Mouse (Mus musculus) retina, embryonic 14.5 days (tissue): ENCODE measurements around the gene Cenpp.

Experiments
- DNase-seq: peaks from one replicate; pipeline ENCODE4 v3.0.0-alpha.2; 2015; ENCODE audit warnings: low spot score

Gene Cenpp

DNA sequence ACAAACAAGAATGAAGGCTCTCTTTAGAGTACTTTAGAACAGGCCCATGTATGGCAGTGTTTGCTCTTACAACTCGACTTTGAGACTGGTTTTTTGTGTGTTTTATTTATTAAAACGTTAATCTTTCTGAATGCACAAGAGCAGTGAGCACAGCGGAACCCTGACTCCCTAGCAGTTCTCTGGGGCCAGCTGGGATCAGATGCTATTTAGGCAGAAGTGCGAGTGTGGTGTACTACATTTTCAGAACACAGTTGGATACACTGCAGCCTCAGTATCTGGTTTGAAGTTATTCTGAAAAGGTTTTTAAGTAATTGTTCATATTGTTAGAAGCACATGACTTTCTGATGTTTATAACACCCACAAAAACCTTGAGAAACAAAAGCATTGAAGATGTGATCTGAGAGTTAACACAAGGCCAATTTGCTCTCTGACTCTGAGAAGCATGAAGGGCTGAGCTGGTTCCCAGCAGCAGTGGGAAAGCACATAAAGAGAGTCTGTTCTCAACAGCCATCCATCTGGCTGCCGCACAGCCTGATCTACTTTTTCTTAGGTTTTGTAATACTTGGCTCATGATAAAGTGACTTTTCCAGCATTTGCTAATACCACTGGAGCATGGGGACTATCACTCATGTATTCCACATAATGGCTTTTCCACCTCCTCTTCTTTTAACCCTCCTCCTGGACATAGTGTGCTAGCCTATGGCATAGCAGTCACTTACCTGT lies 191.7 kb downstream of the Cenpp start:
- no peak for DNase-seq

DNA sequence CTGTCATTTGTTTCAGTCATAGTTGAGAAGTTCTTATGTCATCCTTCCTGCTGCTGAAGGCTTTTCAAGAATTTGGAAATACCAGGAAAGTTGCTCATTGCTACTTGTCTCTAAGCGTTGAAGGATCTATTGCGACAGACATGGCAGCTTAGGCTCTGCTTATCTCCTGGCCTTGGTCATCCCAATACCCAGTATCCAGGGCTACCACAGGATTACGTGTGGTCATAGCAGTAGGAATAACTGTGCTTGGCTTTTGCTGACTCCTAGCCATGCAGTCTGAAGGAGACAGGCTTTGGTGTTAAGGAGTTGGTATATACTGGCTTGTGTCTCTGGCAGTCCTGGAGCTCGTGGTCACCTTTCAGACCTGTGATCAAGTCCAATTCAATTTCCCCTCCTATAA lies 192.3 kb downstream of the Cenpp start:
- no peak for DNase-seq

DNA sequence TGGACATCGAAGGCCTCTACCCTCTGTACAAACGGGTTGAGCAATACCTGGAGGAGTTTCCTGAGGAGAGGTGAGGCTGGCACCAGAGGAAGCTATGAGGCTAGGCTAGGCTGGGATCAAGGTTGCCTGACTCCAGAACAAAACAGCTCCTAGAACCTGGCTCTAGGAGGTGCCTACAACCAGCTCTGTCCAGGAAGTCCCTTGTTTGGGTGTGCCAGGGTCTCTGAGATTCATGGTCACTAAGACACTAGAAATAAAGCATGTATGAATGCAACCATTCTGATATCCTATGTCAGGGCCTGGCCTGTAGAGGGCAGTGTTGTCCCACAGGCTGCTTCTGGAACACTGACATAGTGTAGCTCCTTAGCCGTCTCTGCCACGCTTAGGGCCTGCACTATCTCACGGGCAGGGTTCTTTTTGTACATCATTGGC lies 203.3 kb downstream of the Cenpp start:
- peak; percentile 89 for DNase-seq

DNA sequence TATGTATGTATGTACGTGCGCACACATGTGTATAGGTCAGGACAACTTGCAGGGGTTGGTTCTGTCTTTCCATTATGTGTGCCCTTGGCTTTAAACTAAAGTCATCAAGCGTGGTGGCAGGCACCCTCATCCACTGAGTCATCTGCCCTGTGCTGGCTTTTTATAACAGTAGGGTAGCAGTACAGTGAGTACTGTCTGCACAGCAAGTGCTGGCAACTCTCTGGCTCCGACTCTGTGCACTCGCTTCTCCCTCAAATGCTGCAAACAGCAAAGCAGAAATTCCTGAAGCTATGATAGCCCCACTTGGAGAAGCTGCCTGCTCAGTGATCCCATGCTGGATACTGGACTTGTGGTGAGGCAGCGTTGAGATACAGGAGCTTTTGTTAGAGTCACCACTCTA lies 208.1 kb downstream of the Cenpp start:
- no peak for DNase-seq

DNA sequence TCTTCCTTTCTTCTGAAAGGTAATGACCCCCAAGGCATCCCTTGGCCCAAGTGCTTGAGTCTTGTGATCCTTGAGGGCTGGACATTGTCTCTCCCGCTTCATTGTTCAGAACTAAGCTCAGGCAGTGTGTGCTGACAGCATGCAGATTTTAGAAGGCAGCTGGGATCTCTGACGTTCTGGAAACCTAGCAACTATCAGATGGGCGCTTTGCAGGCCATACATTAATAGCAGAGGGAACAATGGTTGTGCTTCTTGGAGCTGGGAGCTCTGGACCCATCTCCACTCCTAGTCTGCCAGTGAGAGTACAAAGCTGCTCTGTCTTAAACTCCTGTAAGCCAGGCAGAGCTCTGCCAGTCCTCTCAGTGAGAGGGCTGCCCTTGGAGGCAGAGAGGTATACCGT lies 216.4 kb downstream of the Cenpp start:
- no peak for DNase-seq

DNA sequence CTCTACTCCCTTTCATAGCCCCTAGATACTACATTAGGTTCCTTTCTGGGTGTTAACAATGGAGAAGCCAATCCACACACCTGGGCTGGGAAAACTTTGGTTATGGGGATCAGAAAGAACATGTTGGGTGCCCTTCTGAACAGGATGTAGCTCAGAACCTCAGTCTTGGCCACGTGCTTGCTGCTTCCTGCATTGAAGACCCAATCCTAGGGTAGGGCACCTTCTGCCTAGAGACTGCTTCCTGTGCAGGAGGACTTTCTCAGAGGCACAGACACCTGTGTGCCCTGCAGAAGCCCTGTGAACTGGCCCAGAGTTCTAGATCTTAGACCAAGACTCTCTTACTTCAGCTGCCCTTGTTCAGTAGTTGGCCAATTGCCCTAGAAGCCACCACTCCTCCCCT lies 216.8 kb downstream of the Cenpp start:
- no peak for DNase-seq

DNA sequence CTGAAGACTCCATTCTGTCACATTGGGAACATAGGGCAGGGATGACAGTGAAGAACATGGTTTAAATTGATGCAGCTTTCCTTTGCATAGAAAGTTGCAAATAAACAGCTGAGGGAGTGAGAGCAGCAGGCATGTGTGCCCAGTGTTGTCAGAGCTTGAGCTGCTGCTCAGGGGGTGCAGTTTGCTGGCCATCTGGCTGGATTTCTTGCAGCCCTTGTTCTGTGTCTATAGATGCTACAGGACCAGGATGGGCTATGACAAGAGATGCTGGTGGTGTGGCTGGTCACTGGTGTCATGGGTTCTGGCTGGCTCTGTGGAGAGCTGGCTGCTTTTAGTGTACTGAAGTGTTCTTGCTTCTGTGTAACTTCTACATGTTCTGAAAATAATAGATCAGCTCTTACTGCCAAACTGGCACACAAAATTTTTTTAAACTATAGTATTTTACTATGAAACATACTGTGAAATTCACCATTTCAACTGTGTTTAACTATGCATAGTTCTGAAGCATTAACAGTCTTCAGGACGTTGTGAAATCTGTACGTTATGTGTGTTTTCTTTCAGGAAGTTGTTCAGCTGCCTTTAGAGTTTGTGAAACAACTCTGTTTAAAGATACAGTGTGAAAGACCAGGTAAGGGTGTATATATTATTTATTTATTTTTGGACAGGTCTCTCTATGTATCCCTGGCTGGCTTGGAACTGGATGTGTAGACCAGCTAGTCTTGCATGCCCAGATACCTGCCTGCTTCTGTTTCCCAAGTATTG lies 219.1 kb downstream of the Cenpp start:
- no peak for DNase-seq

DNA sequence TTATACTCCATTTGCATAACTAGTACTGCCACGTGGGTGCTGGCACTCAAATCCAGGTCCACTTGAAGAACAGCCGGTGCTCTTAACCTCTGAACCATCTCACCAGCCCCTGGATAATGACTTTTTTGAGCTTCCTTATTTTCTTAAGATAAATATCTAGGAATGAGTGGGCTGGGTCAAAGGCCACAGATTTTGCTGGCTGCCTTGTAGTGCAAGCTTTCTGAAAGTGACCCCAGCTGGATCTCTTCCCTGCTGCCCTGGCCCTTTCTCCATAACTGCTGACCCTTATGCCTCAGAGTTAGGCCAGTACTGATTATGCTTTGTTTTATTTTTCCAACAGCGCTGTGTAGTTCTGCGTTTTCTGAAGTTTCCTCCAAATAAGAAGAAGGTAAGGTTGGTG lies 222.1 kb downstream of the Cenpp start:
- DNase-seq, result no peak

DNA sequence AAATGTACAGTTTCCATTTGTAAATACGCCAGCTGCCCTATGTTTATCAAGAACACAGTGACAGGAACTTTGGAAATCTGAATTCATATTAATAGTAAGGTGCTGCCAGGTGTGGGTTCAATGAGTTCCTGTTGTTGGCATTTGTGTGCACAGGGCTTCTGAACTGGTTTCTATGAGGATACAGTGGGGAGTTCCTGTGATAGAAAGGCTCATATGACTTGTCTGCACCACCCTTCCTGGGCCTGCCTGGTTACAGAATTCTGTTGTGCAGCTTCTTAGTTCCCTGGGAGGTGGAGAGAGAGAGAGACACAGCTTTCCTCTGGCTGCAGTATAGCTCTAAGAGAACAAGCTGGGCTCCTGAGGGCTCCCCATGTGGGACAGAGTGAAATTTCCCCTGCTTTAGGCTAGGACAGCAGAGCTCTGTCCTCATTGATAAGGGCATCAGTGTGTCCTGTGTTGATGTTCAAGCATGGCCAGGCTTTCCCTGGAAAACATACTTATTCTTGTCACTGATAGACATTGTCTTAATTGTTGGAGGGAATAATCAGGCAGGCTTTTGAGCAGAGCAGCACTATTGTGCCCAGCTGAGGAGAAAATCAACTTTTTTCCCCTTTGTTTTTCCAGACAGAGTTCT lies 224.4 kb downstream of the Cenpp start:
- no peak for DNase-seq

DNA sequence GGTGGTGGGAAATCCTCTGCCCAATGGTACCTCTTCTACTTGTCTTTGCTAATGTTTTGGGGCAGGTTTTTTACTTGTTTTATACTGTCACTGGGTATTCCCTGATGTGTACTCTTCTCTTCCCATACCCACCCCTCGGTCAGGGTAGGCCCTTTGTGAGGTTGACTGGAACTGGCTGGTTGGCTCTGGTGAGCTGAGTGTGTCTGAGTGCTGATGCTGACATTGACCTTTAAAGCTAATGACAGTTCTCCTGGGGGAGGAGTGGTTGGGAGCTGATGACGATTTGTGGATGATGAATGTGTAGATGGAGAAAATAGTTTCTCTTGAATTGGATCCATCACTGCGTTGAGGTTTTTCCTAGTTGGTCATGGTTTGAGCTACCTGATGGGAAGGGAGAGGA lies 225.8 kb downstream of the Cenpp start:
- no peak for DNase-seq

DNA sequence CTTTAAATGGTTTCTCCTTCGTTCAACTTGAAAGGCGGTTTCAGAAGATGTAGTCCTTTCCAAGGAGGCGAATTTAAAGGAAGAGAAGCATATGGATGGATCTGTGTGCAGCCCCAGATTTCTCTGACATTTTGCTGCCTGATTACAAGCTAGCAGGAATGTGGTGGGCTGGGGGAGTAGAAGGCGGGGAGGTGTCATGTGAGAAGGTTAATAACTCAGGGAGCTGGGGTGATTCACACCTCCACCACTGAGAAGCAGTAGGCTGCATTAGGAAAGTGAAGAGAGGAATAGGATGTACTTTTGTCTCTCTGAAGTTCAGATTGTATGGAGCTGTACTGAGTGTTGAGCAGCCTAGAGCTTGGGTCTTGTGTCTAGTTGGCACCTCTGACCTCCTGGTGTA lies 230.6 kb downstream of the Cenpp start:
- no peak for DNase-seq

DNA sequence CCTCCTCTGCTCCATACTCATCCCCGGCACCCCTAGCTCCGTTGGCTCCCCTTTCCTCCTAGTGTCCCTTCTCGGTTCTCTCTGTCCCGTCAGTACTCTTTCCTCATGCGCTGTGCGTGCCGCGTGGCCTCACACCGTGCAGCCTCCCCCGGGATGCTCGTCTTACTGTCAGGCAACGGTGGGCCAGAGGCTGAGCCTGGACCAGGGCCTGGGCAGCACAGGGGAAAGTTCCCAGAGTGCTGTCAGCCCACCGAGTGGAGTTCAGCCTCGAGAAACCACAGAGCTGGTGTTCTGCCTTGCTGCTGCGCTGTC lies 231.0 kb downstream of the Cenpp start:
- no peak for DNase-seq

DNA sequence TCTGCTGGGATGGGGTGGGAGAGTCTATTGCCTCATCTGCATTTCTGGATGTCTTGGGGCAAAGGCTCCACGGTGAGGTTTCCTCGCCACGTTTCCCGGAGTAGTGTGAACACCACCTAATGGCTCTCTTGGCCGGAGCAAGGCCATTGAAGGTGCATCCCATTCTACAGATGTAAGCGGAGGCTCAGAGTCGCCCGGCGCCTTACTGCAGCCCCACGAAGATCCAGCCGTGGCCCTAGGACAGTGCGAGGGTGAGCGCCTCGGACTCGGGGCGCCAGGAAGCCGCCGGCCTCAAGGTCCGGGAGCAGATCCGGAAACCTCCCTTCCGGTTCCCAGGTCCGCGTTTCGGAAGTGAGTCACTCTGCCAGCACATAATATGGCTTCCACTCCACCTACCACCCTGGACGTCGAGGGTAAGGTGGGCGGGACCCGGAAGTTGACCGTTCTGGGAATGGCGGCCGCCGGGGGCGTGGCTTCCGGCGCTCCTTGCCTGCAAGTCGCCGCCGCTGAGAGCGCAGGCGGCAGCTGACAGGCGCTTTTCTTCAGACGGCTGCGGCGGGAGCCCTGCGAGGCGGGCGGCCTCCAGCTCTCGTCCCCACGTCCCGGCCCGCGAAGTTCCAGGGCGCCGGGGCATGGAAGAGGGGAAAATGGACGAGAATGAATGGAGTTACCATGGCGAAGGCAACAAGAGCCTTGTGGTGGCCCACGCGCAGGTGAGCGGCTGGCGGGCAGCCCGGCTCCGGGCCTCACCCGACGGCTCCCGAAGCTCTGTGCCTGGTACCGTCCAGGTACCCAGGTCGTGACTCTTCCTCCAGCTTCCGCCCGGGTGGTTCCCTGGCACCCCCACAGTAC lies 231.6 kb downstream of the Cenpp start, which contains the start of gene Ippk:
Gene Ippk (plus strand): TSS at position 496 of the 852 bp plus-strand sequence.
- DNase-seq, result peak; percentile 98
